Mouse (Mus musculus): ENCODE measurements around the gene Snx19. TPM values are rescaled to one million over a fixed set of nuclear protein-coding genes. Genes with fewer than 3 reads are reported as not detected.
A peak's percentile ranks its signal among the peaks of the same experiment; 100 is the strongest.

The Snx19 gene
- polyA plus RNA-seq, 1 experiment = 13.8 TPM

DNA sequence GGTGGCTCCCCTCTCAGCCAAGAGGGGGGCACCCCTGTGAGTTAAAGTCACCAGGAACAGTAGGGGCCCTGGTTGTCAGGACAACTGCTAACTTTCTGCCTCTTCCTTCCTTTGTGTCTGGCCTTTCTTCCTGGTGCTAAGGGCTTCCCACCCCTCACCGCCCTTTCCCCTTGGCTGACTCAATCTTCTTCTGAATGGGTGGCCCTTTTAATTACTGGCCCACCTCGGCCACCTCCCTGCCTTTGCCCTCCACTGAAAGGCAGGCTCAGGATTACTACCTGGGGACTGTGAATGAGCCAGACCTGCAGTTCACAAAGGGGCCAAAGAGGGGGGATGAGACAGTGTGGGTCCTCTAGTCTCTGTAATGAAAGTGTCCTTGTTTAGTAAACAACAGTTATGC lies 23.0 kb downstream of the Snx19 start:
- TF ChIP-seq POLR2A (IDR thresholded peaks at IDR 0.05; ENCODE audit: control insufficient read depth, low read depth, low read length) = no peak
- no peaks in the 10 kb centered on the region for H3K4me1 ChIP-seq (ENCODE audit: control insufficient read depth, insufficient read depth, low read length)
- peaks cover 1% of the 10 kb centered on the region for H3K36me3 ChIP-seq (ENCODE audit: control insufficient read depth, insufficient read depth, low read length)
- H3K27ac ChIP-seq (ENCODE audit: control insufficient read depth, insufficient read depth, low read depth, low read length) = no peak overlapping the region
- no peaks in the 10 kb centered on the region for H3K27me3 ChIP-seq (ENCODE audit: control insufficient read depth, insufficient read depth, low read length)
- H3K4me3 ChIP-seq (ENCODE audit: control insufficient read depth, low read depth, low read length) = no peak overlapping the region

DNA sequence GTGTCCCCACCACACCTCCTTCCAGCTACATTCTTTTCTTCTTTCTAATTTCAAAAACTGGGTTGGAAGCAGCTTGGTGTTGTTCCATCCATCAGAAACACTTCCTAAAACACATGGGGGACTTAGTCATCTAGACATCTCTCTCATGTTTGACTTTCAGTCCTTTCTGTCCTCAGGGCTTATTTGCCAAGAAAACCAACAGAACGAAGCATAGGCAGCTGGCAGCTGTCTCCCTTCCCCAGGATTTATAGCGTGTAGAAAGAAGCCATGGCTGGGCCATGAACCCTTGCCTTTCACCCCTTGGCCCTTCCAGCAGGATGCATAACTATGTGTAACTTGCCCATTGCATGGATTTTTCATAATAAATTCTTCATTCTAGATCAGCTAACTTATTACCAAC lies 23.9 kb downstream of the Snx19 start:
- Histone ChIP-seq H3K36me3 (ENCODE audit: control insufficient read depth, insufficient read depth, low read length) (peaks cover 1% of the 10 kb centered on the region), H3K27ac (ENCODE audit: control insufficient read depth, insufficient read depth, low read depth, low read length) (no peak overlapping the region), H3K27me3 (ENCODE audit: control insufficient read depth, insufficient read depth, low read length) (no peaks in the 10 kb centered on the region), H3K4me1 (ENCODE audit: control insufficient read depth, insufficient read depth, low read length) (no peaks in the 10 kb centered on the region), H3K4me3 (ENCODE audit: control insufficient read depth, low read depth, low read length) (no peak overlapping the region)
- TF ChIP-seq CTCF (IDR thresholded peaks at IDR 0.05; ENCODE audit: control insufficient read depth, insufficient read depth, insufficient replicate concordance, low read depth, low read length) (no peak), POLR2A (IDR thresholded peaks at IDR 0.05; ENCODE audit: control insufficient read depth, low read depth, low read length) (no peak)

DNA sequence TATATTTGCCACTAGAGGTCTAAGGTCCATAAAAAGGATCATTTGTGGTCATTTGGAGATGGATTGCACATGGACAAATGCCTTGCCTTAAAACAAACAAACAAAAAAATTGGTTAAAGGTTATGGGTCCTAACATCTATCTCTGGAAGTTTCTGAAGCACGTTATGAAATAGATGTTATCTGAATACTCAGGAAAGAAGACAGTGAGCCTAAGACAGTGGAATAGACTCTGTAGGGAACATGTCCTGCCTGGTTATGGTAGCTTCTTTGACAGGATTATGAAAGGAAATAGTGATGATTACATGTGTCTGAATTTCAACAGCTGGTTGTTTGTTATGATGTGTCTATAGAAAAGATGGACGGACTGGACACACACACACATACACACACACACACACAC lies 27.6 kb downstream of the Snx19 start:
- H3K4me3 ChIP-seq (ENCODE audit: control insufficient read depth, low read depth, low read length) = no peak overlapping the region
- H3K36me3 ChIP-seq (ENCODE audit: control insufficient read depth, insufficient read depth, low read length) = no peaks in the 10 kb centered on the region
- no peaks in the 10 kb centered on the region for H3K27me3 ChIP-seq (ENCODE audit: control insufficient read depth, insufficient read depth, low read length)
- TF ChIP-seq CTCF (IDR thresholded peaks at IDR 0.05; ENCODE audit: control insufficient read depth, insufficient read depth, insufficient replicate concordance, low read depth, low read length) (no peak), POLR2A (IDR thresholded peaks at IDR 0.05; ENCODE audit: control insufficient read depth, low read depth, low read length) (no peak)
- no peaks in the 10 kb centered on the region for H3K4me1 ChIP-seq (ENCODE audit: control insufficient read depth, insufficient read depth, low read length)
- no peak overlapping the region for H3K27ac ChIP-seq (ENCODE audit: control insufficient read depth, insufficient read depth, low read depth, low read length)

DNA sequence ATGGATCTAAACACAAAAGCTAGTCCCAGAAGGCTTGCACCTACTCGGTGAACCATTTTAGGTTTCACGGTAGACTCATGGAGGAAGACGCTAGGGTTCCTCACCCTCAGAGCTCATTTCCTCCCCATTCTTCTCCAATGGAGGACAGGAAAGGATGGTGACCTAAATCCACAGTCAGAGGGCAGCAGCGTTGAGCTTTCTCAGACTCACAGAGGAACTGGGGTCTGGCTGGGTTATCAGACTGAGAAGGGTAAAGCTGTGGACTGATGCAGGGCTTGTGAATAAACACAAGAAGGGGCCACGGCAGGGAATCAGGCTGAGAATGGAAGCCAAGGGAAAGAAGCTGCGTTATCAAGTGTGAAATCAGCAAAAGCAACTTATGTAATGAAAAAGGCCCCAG lies 29.3 kb downstream of the Snx19 start:
- Histone ChIP-seq H3K4me1 (ENCODE audit: control insufficient read depth, insufficient read depth, low read length) (no peaks in the 10 kb centered on the region), H3K27ac (ENCODE audit: control insufficient read depth, insufficient read depth, low read depth, low read length) (no peak overlapping the region), H3K36me3 (ENCODE audit: control insufficient read depth, insufficient read depth, low read length) (no peaks in the 10 kb centered on the region), H3K27me3 (ENCODE audit: control insufficient read depth, insufficient read depth, low read length) (no peaks in the 10 kb centered on the region), H3K4me3 (ENCODE audit: control insufficient read depth, low read depth, low read length) (no peak overlapping the region)
- TF ChIP-seq CTCF (IDR thresholded peaks at IDR 0.05; ENCODE audit: control insufficient read depth, insufficient read depth, insufficient replicate concordance, low read depth, low read length) (no peak), POLR2A (IDR thresholded peaks at IDR 0.05; ENCODE audit: control insufficient read depth, low read depth, low read length) (no peak)

DNA sequence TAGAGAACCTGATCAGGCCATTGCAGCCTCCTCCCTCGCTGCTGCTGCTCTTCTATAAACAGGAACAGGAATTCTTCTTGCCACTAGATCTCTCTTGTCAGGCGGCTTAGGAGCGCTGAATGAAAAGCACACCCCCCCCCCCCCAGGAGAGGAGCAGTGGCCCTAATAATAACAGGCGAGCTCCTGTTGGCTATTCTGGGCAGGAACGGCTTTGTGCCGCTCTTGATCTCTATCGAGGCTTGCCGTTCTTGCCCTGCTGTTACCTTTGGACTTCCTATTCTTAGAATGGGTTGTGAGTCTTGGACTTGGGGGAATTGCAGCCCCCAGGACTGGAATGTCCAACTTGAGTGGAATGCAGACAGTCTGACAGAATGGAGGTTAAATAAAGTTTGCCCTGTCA lies 33.6 kb downstream of the Snx19 start:
- TF ChIP-seq CTCF (IDR thresholded peaks at IDR 0.05; ENCODE audit: control insufficient read depth, insufficient read depth, insufficient replicate concordance, low read depth, low read length) (no peak), POLR2A (IDR thresholded peaks at IDR 0.05; ENCODE audit: control insufficient read depth, low read depth, low read length) (no peak)
- Histone ChIP-seq H3K27me3 (ENCODE audit: control insufficient read depth, insufficient read depth, low read length) (no peaks in the 10 kb centered on the region), H3K4me1 (ENCODE audit: control insufficient read depth, insufficient read depth, low read length) (no peaks in the 10 kb centered on the region), H3K4me3 (ENCODE audit: control insufficient read depth, low read depth, low read length) (no peak overlapping the region), H3K27ac (ENCODE audit: control insufficient read depth, insufficient read depth, low read depth, low read length) (no peak overlapping the region), H3K36me3 (ENCODE audit: control insufficient read depth, insufficient read depth, low read length) (peaks cover 2% of the 10 kb centered on the region; the same call in 1 of the 2 replicates)

DNA sequence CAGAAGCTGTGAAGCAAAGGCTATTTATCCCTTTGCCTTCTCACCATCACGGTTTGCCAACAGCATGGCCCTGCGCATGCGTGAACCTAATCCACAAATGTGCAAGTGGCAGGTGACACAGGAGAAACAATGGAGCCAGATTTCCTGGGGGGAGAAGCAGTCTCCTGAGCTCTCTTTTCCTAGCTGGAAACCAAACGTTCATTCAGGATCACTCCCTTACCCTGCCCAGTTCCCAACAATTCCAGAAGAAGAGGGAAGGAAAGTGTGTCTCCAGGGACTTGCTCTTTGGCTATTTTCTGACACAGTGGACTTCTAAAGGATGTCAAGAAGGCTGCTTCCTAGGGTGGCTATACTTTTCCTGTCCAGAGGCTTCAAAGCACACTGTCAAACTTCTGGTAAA lies 37.8 kb downstream of the Snx19 start:
- Histone ChIP-seq H3K36me3 (ENCODE audit: control insufficient read depth, insufficient read depth, low read length) (peaks cover 2% of the 10 kb centered on the region; the same call in 1 of the 2 replicates), H3K4me3 (ENCODE audit: control insufficient read depth, low read depth, low read length) (no peak overlapping the region), H3K4me1 (ENCODE audit: control insufficient read depth, insufficient read depth, low read length) (no peaks in the 10 kb centered on the region), H3K27me3 (ENCODE audit: control insufficient read depth, insufficient read depth, low read length) (no peaks in the 10 kb centered on the region), H3K27ac (ENCODE audit: control insufficient read depth, insufficient read depth, low read depth, low read length) (no peak overlapping the region)
- TF ChIP-seq CTCF (IDR thresholded peaks at IDR 0.05; ENCODE audit: control insufficient read depth, insufficient read depth, insufficient replicate concordance, low read depth, low read length) (no peak), POLR2A (IDR thresholded peaks at IDR 0.05; ENCODE audit: control insufficient read depth, low read depth, low read length) (no peak)

DNA sequence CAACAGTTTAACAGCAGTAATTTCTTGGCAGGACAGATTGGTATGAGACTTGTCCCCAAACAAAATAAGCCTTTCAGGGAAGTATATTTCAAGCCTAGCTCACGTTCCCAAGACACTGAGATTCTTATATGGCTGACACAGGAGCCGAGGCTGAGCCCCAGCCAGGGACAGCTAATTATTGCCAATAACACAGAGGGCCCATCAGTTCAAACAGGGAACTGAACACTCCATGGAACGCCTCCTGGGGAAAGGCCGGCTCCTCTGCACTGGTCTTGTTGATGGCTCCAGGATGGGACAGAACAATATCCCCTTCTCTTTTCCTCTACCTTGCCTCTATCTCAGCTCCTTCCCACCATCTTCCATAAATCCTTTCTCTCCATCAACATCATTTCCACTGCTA lies 53.1 kb downstream of the Snx19 start:
- Histone ChIP-seq H3K27ac (ENCODE audit: control insufficient read depth, insufficient read depth, low read depth, low read length) (no peak overlapping the region), H3K27me3 (ENCODE audit: control insufficient read depth, insufficient read depth, low read length) (no peaks in the 10 kb centered on the region), H3K4me3 (ENCODE audit: control insufficient read depth, low read depth, low read length) (no peak overlapping the region), H3K4me1 (ENCODE audit: control insufficient read depth, insufficient read depth, low read length) (no peaks in the 10 kb centered on the region), H3K36me3 (ENCODE audit: control insufficient read depth, insufficient read depth, low read length) (no peaks in the 10 kb centered on the region)
- TF ChIP-seq CTCF (IDR thresholded peaks at IDR 0.05; ENCODE audit: control insufficient read depth, insufficient read depth, insufficient replicate concordance, low read depth, low read length) (no peak), POLR2A (IDR thresholded peaks at IDR 0.05; ENCODE audit: control insufficient read depth, low read depth, low read length) (no peak)

DNA sequence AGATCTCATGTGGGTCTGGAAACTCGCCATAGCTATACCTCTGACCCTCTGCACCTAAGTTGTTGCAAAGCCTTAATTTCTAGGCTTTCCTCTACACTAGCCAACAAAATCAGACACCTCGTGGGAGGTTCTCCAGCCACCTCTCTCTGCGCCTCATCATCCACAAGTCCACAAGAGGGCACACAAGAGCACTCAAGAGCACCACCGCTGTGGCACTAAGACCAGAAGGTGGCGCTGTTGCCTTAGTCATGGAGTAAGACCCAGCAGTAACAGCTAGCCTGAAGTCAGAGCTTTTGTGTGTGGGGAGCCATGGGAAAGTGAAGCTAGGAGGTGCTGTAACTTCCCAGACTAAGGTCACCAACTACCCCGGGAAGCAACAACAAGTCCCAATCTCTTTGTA lies 53.6 kb downstream of the Snx19 start:
- H3K4me3 ChIP-seq (ENCODE audit: control insufficient read depth, low read depth, low read length) = no peak overlapping the region
- no peaks in the 10 kb centered on the region for H3K27me3 ChIP-seq (ENCODE audit: control insufficient read depth, insufficient read depth, low read length)
- no peaks in the 10 kb centered on the region for H3K4me1 ChIP-seq (ENCODE audit: control insufficient read depth, insufficient read depth, low read length)
- no peaks in the 10 kb centered on the region for H3K36me3 ChIP-seq (ENCODE audit: control insufficient read depth, insufficient read depth, low read length)
- TF ChIP-seq CTCF (IDR thresholded peaks at IDR 0.05; ENCODE audit: control insufficient read depth, insufficient read depth, insufficient replicate concordance, low read depth, low read length) = peak; percentile 99
- TF ChIP-seq POLR2A (IDR thresholded peaks at IDR 0.05; ENCODE audit: control insufficient read depth, low read depth, low read length) = no peak
- H3K27ac ChIP-seq (ENCODE audit: control insufficient read depth, insufficient read depth, low read depth, low read length) = no peak overlapping the region

All from testis, adult 2 months (tissue).